Mouse (Mus musculus) forebrain, embryonic 13.5 days (tissue): ENCODE data around the gene Gm16451. TPM values are rescaled to one million over a fixed set of nuclear protein-coding genes. Genes with fewer than 3 reads are reported as not detected.
"Not testable (repeated sequence)": the region's sequence is repeated elsewhere in the genome, so short reads cannot be mapped to it uniquely, and the experiment has no call there.

Experiments used
- ATAC-seq: fragments of 200-750 bp; cut with Nextera tagmentation; 2 replicates; pipeline ENCODE4 v1.8.0; 2017
- H3K27ac ChIP-seq: fragments of 300-500 bp; sonication (generic); 2 replicates; pipeline ENCODE4 v1.5.1; 2015; ENCODE audit warnings: inconsistent platforms, mild to moderate bottlenecking, moderate library complexity
- H3K27me3 ChIP-seq: fragments of 300-500 bp; sonication (generic); 2 replicates; pipeline ENCODE4 v1.6.1; 2015; ENCODE audit warnings: mild to moderate bottlenecking, inconsistent platforms
- H3K36me3 ChIP-seq: fragments of 300-500 bp; sonication (generic); 2 replicates; pipeline ENCODE4 v1.6.1; 2015; ENCODE audit warnings: mild to moderate bottlenecking, inconsistent platforms; ENCODE audit not compliant: poor library complexity, severe bottlenecking
- H3K4me1 ChIP-seq: fragments of 300-500 bp; sonication (generic); 2 replicates; pipeline ENCODE4 v1.6.1; 2015; ENCODE audit warnings: inconsistent platforms
- H3K4me2 ChIP-seq: fragments of 300-500 bp; sonication (generic); 2 replicates; pipeline ENCODE4 v1.6.1; 2015; ENCODE audit warnings: inconsistent platforms, mild to moderate bottlenecking, moderate library complexity
- H3K4me3 ChIP-seq: fragments of 300-500 bp; sonication (generic); 2 replicates; pipeline ENCODE4 v1.5.1; 2015; ENCODE audit warnings: mild to moderate bottlenecking, inconsistent platforms
- H3K9ac ChIP-seq: fragments of 300-500 bp; sonication (generic); 2 replicates; pipeline ENCODE4 v1.6.1; 2015; ENCODE audit warnings: mild to moderate bottlenecking, inconsistent platforms
- H3K9me3 ChIP-seq: fragments of 300-500 bp; sonication (generic); replicated peaks from 2 replicates; pipeline ENCODE4 v1.6.1; 2016; ENCODE audit warnings: inconsistent platforms
- WGBS: fragments of 180-500 bp; shearing (Covaris S2); methylation state at CpG from one replicate; pipeline ENCODE4 v1.1.7; 2015; 5-methylcytosine and 5-hydroxymethylcytosine counted together
- polyA plus RNA-seq: library from polyadenylated mRNA; unstranded; fragments of >200 nt; fragmentation: Nextera tagmentation; extraction: Ambion mirVana; gene quantifications from 2 replicates; pipeline ENCODE4 v1.2.1, GENCODE M21; 2015

Gm16451 gene
- polyA plus RNA-seq = not detected in 2 replicates

- not testable (repeated sequence) for H3K36me3 ChIP-seq, ATAC-seq, H3K9me3 ChIP-seq, H3K4me1 ChIP-seq, H3K27ac ChIP-seq, H3K9ac ChIP-seq, H3K4me3 ChIP-seq, H3K27me3 ChIP-seq, H3K4me2 ChIP-seq
- no CpG with 5 or more reads among the region's 2 CpGs for WGBS
Observed at GRCm38 (mm10) chr7:22118145-22118544, at the start of gene Gm16451. Gm16451 (minus strand) TSS chr7:22118245.

DNA sequence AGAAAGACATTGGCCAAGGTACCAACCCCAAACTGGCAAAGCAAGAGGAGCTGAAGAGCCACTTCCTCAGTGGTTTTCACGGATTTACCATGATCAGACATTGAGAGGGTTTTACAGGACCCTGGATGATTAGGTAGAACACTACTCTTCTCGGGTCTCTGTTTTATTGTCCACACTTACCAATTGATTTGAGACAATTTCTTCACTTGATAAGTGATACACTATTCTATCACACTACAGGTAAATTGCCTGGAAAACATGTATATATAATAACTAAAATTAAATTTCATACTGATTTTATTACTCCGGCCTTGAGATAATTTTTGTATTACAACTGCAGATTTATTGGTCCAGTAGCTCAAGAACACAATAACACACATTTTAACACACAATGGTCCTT is 45.9 kb upstream of the Gm16451 start, which contains the start of gene Vmn1r142:
Gene Vmn1r142, minus strand, starts transcription at position 101 of the 400 bp plus-strand sequence.
- WGBS = no CpG with 5 or more reads among the region's 3 CpGs
- H3K4me3 ChIP-seq, H3K27me3 ChIP-seq, ATAC-seq, H3K4me1 ChIP-seq, H3K9me3 ChIP-seq, H3K9ac ChIP-seq, H3K4me2 ChIP-seq, H3K36me3 ChIP-seq, H3K27ac ChIP-seq: not testable (repeated sequence)

DNA sequence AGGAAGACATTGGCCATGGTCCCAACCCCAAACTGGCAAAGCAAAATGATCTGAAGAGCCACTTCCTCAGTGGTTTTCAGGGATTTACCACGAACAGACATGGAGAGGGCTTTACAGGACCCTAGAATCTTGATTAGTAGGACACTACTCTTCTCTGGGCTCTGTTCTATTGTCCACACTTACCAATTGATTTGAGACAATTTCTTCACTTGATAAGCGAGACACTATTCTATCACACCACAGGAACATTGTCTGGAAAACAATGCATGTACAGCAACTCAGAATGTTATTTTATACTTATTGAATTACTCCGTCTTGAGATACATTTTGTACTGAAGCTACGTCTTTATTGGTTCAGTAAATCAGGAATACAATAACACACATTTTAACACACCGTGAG is 16.6 kb upstream of the Gm16451 start, which contains the start of gene Gm10666:
Gene Gm10666, minus strand, starts transcription at position 101 of the 400 bp plus-strand sequence.
- no CpG with 5 or more reads among the region's 5 CpGs for WGBS
- not testable (repeated sequence) for H3K4me1 ChIP-seq, H3K4me3 ChIP-seq, ATAC-seq, H3K36me3 ChIP-seq, H3K9ac ChIP-seq, H3K9me3 ChIP-seq, H3K27ac ChIP-seq, H3K27me3 ChIP-seq, H3K4me2 ChIP-seq

DNA sequence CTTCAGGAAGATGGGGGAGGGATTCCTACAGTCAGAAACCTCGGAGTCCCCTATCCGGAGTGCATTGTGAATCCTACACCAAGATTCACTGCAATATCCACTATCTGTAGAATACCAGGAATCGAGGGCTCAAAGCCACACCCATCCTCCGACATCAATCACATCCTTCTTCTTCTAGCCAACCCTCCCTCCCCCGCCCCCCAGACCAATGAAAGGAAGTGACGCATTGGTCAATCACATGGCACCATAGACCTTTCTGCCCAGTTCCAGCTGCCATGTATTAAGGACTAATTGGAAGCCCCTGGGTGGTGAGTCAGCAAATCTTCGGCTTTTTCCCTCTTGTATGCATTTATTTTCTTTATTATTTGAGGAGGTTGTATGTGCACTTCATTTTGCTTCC is 49.3 kb downstream of the Gm16451 start, which contains the start of gene Vmn1r139:
Gene Vmn1r139, plus strand, starts transcription at position 301 of the 400 bp plus-strand sequence.
- not testable (repeated sequence) for H3K27me3 ChIP-seq, ATAC-seq, H3K36me3 ChIP-seq, H3K9me3 ChIP-seq, H3K4me1 ChIP-seq, H3K9ac ChIP-seq, H3K27ac ChIP-seq, H3K4me2 ChIP-seq, H3K4me3 ChIP-seq
- WGBS = no CpG with 5 or more reads among the region's 7 CpGs

Other genes with a start within 250 kb of the Gm16451 start
- not detected in 2 replicates for gene Gm5891, start 197.0 kb downstream of the Gm16451 start, polyA plus RNA-seq
- gene Vmn1r137, start 123.7 kb downstream of the Gm16451 start, polyA plus RNA-seq = not detected in 2 replicates
- gene Vmn1r138, start 89.3 kb downstream of the Gm16451 start, polyA plus RNA-seq = not detected in 2 replicates
- gene Gm6176, start 61.9 kb downstream of the Gm16451 start, polyA plus RNA-seq = not detected in 2 replicates
- not detected in 2 replicates for gene Vmn1r139, start 49.2 kb downstream of the Gm16451 start, polyA plus RNA-seq
- not detected in 2 replicates for gene Gm10666, start 16.5 kb upstream of the Gm16451 start, polyA plus RNA-seq
- not detected in 2 replicates for gene Vmn1r142, start 45.8 kb upstream of the Gm16451 start, polyA plus RNA-seq
- gene Vmn1r143, start 71.1 kb upstream of the Gm16451 start, polyA plus RNA-seq = not detected in 2 replicates
- gene Gm8653, start 83.0 kb upstream of the Gm16451 start, polyA plus RNA-seq = not detected in 2 replicates
- not detected in 2 replicates for gene Gm8453, start 111.2 kb upstream of the Gm16451 start, polyA plus RNA-seq
- not detected in 2 replicates for gene Gm4187, start 211.5 kb upstream of the Gm16451 start, polyA plus RNA-seq